Mouse (Mus musculus): ENCODE results near the gene Mpi.

- no peak for TF ChIP-seq CTCF (conservative IDR thresholded peaks at IDR 0.05 in 1 of 2, IDR thresholded peaks at IDR 0.05 in 1 of 2; ENCODE audit: low read depth in 2 of 2, low read length in 2 of 2)
- no peak for TF ChIP-seq EP300 (IDR thresholded peaks at IDR 0.05; ENCODE audit: low read length)
- no peak for TF ChIP-seq SMC3 (IDR thresholded peaks at IDR 0.05; ENCODE audit: low read depth, low read length)
- TF ChIP-seq ETS1 (conservative IDR thresholded peaks at IDR 0.05; ENCODE audit: low read depth, low read length): no peak
Measured at GRCm38 (mm10) chr9:57525516-57525915, 27.0 kb downstream of the Mpi start.
